Mouse (Mus musculus): ENCODE results near the gene 1700069L16Rik. TPM values are rescaled to one million over a fixed set of nuclear protein-coding genes. Genes with fewer than 3 reads are reported as not detected.

1700069L16Rik gene
- total RNA-seq, 2 experiments from 2014 or later, result not detected

DNA sequence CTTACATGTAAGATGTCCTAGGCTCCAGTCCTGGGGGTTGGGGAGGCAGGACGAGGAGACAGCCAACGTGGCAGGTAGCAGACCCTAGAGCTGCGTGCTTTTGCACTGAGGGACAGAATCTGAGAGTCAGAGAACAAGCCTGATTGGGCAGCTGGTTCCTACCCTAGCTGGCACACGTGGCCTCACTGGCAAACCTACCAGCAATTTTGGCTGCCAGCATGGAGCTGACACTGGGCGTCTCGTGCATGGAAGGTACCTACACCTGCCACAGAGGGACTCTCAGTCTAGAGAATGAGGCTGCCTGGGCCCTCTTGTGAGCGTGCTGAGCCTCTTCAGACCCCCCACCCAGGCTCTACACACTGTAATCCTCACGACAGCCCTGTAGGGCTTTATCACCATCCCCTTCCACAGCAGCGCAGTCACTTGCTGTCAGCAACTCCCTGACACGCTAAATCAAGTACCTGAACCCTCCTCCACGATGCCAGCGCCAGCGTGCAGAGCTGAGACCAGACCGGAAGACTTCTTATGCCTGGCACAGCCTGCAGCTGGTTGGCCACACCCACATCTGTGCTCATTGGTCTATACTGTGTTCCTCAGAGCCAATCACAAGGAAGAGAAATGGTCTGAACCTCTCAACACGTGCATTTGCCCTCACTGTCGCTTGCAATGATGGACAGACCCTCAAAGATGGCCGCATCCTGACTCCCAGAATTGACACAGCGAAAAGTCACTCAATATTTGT lies 81.3 kb downstream of the 1700069L16Rik start:
- no peak for DNase-seq

Other genes with a start within 250 kb of the 1700069L16Rik start
- under 1 TPM; 0.22 to 0.23 TPM for gene Wscd2, start 234.4 kb downstream of the 1700069L16Rik start, total RNA-seq (2021)
- 10 to 100 TPM; 21.3 to 22.3 TPM for gene Cmklr1, start 74.3 kb downstream of the 1700069L16Rik start, total RNA-seq (2021)
- 1 to 10 TPM; 8.6 to 8.7 TPM for gene Ficd, start 11.0 kb upstream of the 1700069L16Rik start, total RNA-seq (2021)
- 10 to 100 TPM in 1 of 2 experiments, 1 to 10 TPM in 1; 9.9 to 11.3 TPM for gene Sart3, start 47.7 kb upstream of the 1700069L16Rik start, total RNA-seq (2021)
- gene Iscu, start 48.0 kb upstream of the 1700069L16Rik start, total RNA-seq (2021), result 100 to 1,000 TPM; 207 to 210 TPM
- gene Tmem119, start 75.7 kb upstream of the 1700069L16Rik start, total RNA-seq (2021), result 1 to 10 TPM; 2.7 to 5.1 TPM
- 1 to 10 TPM; 4.4 to 7.3 TPM for gene Selplg, start 107.9 kb upstream of the 1700069L16Rik start, total RNA-seq (2021)
- 10 to 100 TPM; 30.3 to 33.1 TPM for gene Coro1c, start 184.0 kb upstream of the 1700069L16Rik start, total RNA-seq (2021)